Mouse (Mus musculus) liver, embryonic 12.5 days (tissue): ENCODE measurements around the gene Usp45. TPM values are rescaled to one million over a fixed set of nuclear protein-coding genes. Genes with fewer than 3 reads are reported as not detected.

ENCODE experiments used
- ATAC-seq: fragments of 200-750 bp; cut with Nextera tagmentation; 2 replicates; pipeline ENCODE4 v1.8.0; 2017; ENCODE audit warnings: moderate number of reproducible peaks, mild to moderate bottlenecking, moderate library complexity
- H3K27ac ChIP-seq: fragments of 300-500 bp; sonication (generic); 2 replicates; pipeline ENCODE4 v1.5.1; 2016; ENCODE audit warnings: mild to moderate bottlenecking
- H3K27me3 ChIP-seq: fragments of 300-500 bp; sonication (generic); replicated peaks from 2 replicates; pipeline ENCODE4 v1.6.1; 2016; ENCODE audit warnings: mild to moderate bottlenecking, moderate library complexity
- H3K36me3 ChIP-seq: fragments of 300-500 bp; sonication (generic); 2 replicates; pipeline ENCODE4 v1.6.1; 2016; ENCODE audit warnings: mild to moderate bottlenecking, moderate library complexity
- H3K4me1 ChIP-seq: fragments of 300-500 bp; sonication (generic); 2 replicates; pipeline ENCODE4 v1.6.1; 2016
- H3K4me2 ChIP-seq: fragments of 300-500 bp; sonication (generic); 2 replicates; pipeline ENCODE4 v1.6.1; 2016; ENCODE audit warnings: mild to moderate bottlenecking, moderate library complexity
- H3K4me3 ChIP-seq: fragments of 300-500 bp; sonication (generic); 2 replicates; pipeline ENCODE4 v1.5.1; 2016; ENCODE audit warnings: mild to moderate bottlenecking, moderate library complexity
- H3K9ac ChIP-seq: fragments of 300-500 bp; sonication (generic); 2 replicates; pipeline ENCODE4 v1.6.1; 2016; ENCODE audit warnings: mild to moderate bottlenecking, moderate library complexity
- H3K9me3 ChIP-seq: fragments of 300-500 bp; sonication (generic); replicated peaks from 2 replicates; pipeline ENCODE4 v1.6.1; 2016; ENCODE audit warnings: mild to moderate bottlenecking, moderate library complexity
- WGBS: fragments of 180-500 bp; shearing (Covaris S2); methylation state at CpG from one replicate; pipeline ENCODE4 v1.1.7; 2016; ENCODE audit not compliant: insufficient replicate concordance; 5-methylcytosine and 5-hydroxymethylcytosine counted together
- polyA plus RNA-seq: library from polyadenylated mRNA; unstranded; fragments of >200 nt; fragmentation: Nextera tagmentation; extraction: Ambion mirVana; gene quantifications from 2 replicates; pipeline ENCODE4 v1.2.1, GENCODE M21; 2016

Gene Usp45
- polyA plus RNA-seq, 1 experiment from 2014 or later: 17.3 TPM

- H3K4me2 ChIP-seq: no peak overlapping the region
- peaks cover 90% of the 10 kb centered on the region for H3K36me3 ChIP-seq
- peak; percentile 90 for ATAC-seq
- H3K4me1 ChIP-seq: peaks cover 15% of the 10 kb centered on the region
- H3K27ac ChIP-seq: peak overlapping the region; percentile 58; the same call in 1 of the 2 replicates
- no peaks in the 10 kb centered on the region for H3K9me3 ChIP-seq
- H3K27me3 ChIP-seq: no peaks in the 10 kb centered on the region
- H3K4me3 ChIP-seq: no peak overlapping the region
- no peak overlapping the region for H3K9ac ChIP-seq
- 74% methylated on average over 2 of the region's 2 CpGs for WGBS
These were observed 34.7 kb downstream of the Usp45 start for GRCm38 (mm10) chr4:21801620-21802019.

GRCm38 (mm10) chr4:21807204-21807603 lies 40.2 kb downstream of the Usp45 start:
- Histone ChIP-seq H3K9ac (no peak overlapping the region), H3K4me2 (no peak overlapping the region), H3K36me3 (peaks cover 86% of the 10 kb centered on the region), H3K27ac (no peak overlapping the region), H3K27me3 (no peaks in the 10 kb centered on the region), H3K4me1 (no peaks in the 10 kb centered on the region), H3K4me3 (no peak overlapping the region), H3K9me3 (no peaks in the 10 kb centered on the region)
- WGBS: 80% methylated on average over 5 of the region's 5 CpGs
- ATAC-seq: no peak

GRCm38 (mm10) chr4:21810608-21811007 lies 43.7 kb downstream of the Usp45 start:
- Histone ChIP-seq H3K9ac (no peak overlapping the region), H3K4me3 (no peak overlapping the region), H3K36me3 (peaks cover 84% of the 10 kb centered on the region), H3K9me3 (no peaks in the 10 kb centered on the region), H3K27me3 (no peaks in the 10 kb centered on the region), H3K4me2 (no peak overlapping the region), H3K4me1 (no peaks in the 10 kb centered on the region), H3K27ac (no peak overlapping the region)
- WGBS: 79% methylated on average over 3 of the region's 3 CpGs
- ATAC-seq: no peak

- Histone ChIP-seq H3K4me3 (no peak overlapping the region), H3K9me3 (no peaks in the 10 kb centered on the region), H3K27me3 (no peaks in the 10 kb centered on the region), H3K9ac (no peak overlapping the region), H3K4me1 (no peaks in the 10 kb centered on the region), H3K36me3 (peaks cover 84% of the 10 kb centered on the region), H3K4me2 (no peak overlapping the region), H3K27ac (no peak overlapping the region)
- 95% methylated on average over 6 of the region's 6 CpGs for WGBS
- ATAC-seq: no peak
These were observed 45.7 kb downstream of the Usp45 start for GRCm38 (mm10) chr4:21812635-21813034.

- ATAC-seq: peak; percentile 54; the same call in 1 of the 2 replicates
- Histone ChIP-seq H3K36me3 (peaks cover 88% of the 10 kb centered on the region), H3K4me2 (no peak overlapping the region), H3K27me3 (no peaks in the 10 kb centered on the region), H3K4me3 (no peak overlapping the region), H3K9me3 (no peaks in the 10 kb centered on the region), H3K4me1 (no peaks in the 10 kb centered on the region), H3K9ac (no peak overlapping the region), H3K27ac (no peak overlapping the region)
- 41% methylated on average over 2 of the region's 2 CpGs for WGBS
These were observed 47.1 kb downstream of the Usp45 start for GRCm38 (mm10) chr4:21814029-21814428.

GRCm38 (mm10) chr4:21826616-21827015 lies 59.7 kb downstream of the Usp45 start:
- ATAC-seq: no peak
- no peaks in the 10 kb centered on the region for H3K27me3 ChIP-seq
- no peaks in the 10 kb centered on the region for H3K4me1 ChIP-seq
- H3K4me2 ChIP-seq: no peak overlapping the region
- H3K9ac ChIP-seq: no peak overlapping the region
- no peak overlapping the region for H3K27ac ChIP-seq
- no peaks in the 10 kb centered on the region for H3K9me3 ChIP-seq
- H3K4me3 ChIP-seq: no peak overlapping the region
- WGBS: 86% methylated on average over 2 of the region's 2 CpGs
- H3K36me3 ChIP-seq: peaks cover 84% of the 10 kb centered on the region

GRCm38 (mm10) chr4:21832844-21833243 lies 65.9 kb downstream of the Usp45 start:
- 92% methylated on average over 8 of the region's 8 CpGs for WGBS
- Histone ChIP-seq H3K4me3 (no peak overlapping the region), H3K4me1 (no peaks in the 10 kb centered on the region), H3K9ac (no peak overlapping the region), H3K9me3 (no peaks in the 10 kb centered on the region), H3K4me2 (no peak overlapping the region), H3K27me3 (no peaks in the 10 kb centered on the region), H3K27ac (no peak overlapping the region), H3K36me3 (peaks cover 66% of the 10 kb centered on the region)
- ATAC-seq: no peak

GRCm38 (mm10) chr4:21847481-21848286 lies 80.7 kb downstream of the Usp45 start, which contains the start of gene Pnisr:
Gene Pnisr, plus strand, starts transcription at chr4:21847583.
- H3K4me3 ChIP-seq: peak within 1 kb of the TSS; percentile 96
- H3K36me3 ChIP-seq: no peaks in the 10 kb centered on the region
- ATAC-seq: peak; percentile 96
- H3K9me3 ChIP-seq: no peaks in the 10 kb centered on the region
- no peaks in the 10 kb centered on the region for H3K27me3 ChIP-seq
- peak within 1 kb of the TSS; percentile 92 for H3K9ac ChIP-seq
- under 1% methylated on average over 50 of the region's 50 CpGs for WGBS
- H3K4me2 ChIP-seq: peak within 1 kb of the TSS; percentile 73
- H3K4me1 ChIP-seq: peaks cover 29% of the 10 kb centered on the region
- peak within 1 kb of the TSS; percentile 94 for H3K27ac ChIP-seq

- WGBS: 0% methylated on average over 24 of the region's 24 CpGs
- Histone ChIP-seq H3K36me3 (0 out of 2 replicates have a peak, but pooled peaks cover 3% of the 10 kb centered on the region), H3K9ac (peak overlapping the region; percentile 92), H3K4me3 (peak overlapping the region; percentile 96), H3K27ac (peak overlapping the region; percentile 94), H3K4me1 (peaks cover 29% of the 10 kb centered on the region), H3K4me2 (peak overlapping the region; percentile 70), H3K27me3 (no peaks in the 10 kb centered on the region), H3K9me3 (no peaks in the 10 kb centered on the region)
- peak; percentile 86 for ATAC-seq
These were observed 81.3 kb downstream of the Usp45 start for GRCm38 (mm10) chr4:21848287-21848630.

- H3K36me3 ChIP-seq: peaks cover 78% of the 10 kb centered on the region
- WGBS: 72% methylated on average over 1 of the region's 1 CpGs
- H3K27ac ChIP-seq: no peak overlapping the region
- H3K9ac ChIP-seq: no peak overlapping the region
- ATAC-seq: no peak
- no peaks in the 10 kb centered on the region for H3K9me3 ChIP-seq
- no peak overlapping the region for H3K4me3 ChIP-seq
- 0 out of 2 replicates have a peak, but pooled peaks cover 2% of the 10 kb centered on the region for H3K4me1 ChIP-seq
- H3K27me3 ChIP-seq: no peaks in the 10 kb centered on the region
- H3K4me2 ChIP-seq: no peak overlapping the region
These were observed 90.5 kb downstream of the Usp45 start for GRCm38 (mm10) chr4:21857481-21857880.

- H3K4me1 ChIP-seq: no peaks in the 10 kb centered on the region
- H3K9ac ChIP-seq: no peak overlapping the region
- H3K27ac ChIP-seq: no peak overlapping the region
- ATAC-seq: no peak
- H3K27me3 ChIP-seq: no peaks in the 10 kb centered on the region
- WGBS: 90% methylated on average over 1 of the region's 1 CpGs
- no peaks in the 10 kb centered on the region for H3K9me3 ChIP-seq
- no peak overlapping the region for H3K4me3 ChIP-seq
- H3K4me2 ChIP-seq: no peak overlapping the region
- H3K36me3 ChIP-seq: peaks cover 86% of the 10 kb centered on the region
These were observed 98.3 kb downstream of the Usp45 start for GRCm38 (mm10) chr4:21865226-21865625.

- H3K27ac ChIP-seq: no peak overlapping the region; the same call in 1 of the 2 replicates
- ATAC-seq: no peak
- WGBS: 21% methylated on average over 6 of the region's 6 CpGs
These were observed 111.8 kb downstream of the Usp45 start for GRCm38 (mm10) chr4:21878776-21879175.

More at GRCm38 (mm10) chr4:21878776-21879175, 111.8 kb downstream of the Usp45 start:
- Histone ChIP-seq H3K27me3 (no peaks in the 10 kb centered on the region), H3K4me3 (peak overlapping the region; percentile 75), H3K4me1 (peaks cover 21% of the 10 kb centered on the region), H3K4me2 (peak overlapping the region; percentile 81), H3K9me3 (no peaks in the 10 kb centered on the region), H3K9ac (peak overlapping the region; percentile 76), H3K36me3 (peaks cover 29% of the 10 kb centered on the region)
